Mouse (Mus musculus) lung, postnatal 0 days (tissue): Measurements from ENCODE around the gene Lyplal1.

Experiments
- CTCF ChIP-seq: IDR thresholded peaks from 2 replicates; pipeline ENCODE4 v1.5.1; 2016; ENCODE audit warnings: antibody characterized with exemption, mild to moderate bottlenecking
- EP300 ChIP-seq: IDR thresholded peaks from 2 replicates; pipeline ENCODE4 v1.6.1; 2016; ENCODE audit warnings: antibody characterized with exemption, mild to moderate bottlenecking, control low read depth

GRCm38 (mm10) chr1:186137873-186138272 lies 20.8 kb upstream of the Lyplal1 start:
- no peak for TF ChIP-seq CTCF
- TF ChIP-seq EP300: no peak
